Mouse (Mus musculus): ENCODE measurements around the gene Lrcol1.

- TF ChIP-seq CTCF (IDR thresholded peaks at IDR 0.05) (no peak), EP300 (IDR thresholded peaks at IDR 0.05; ENCODE audit: insufficient read depth, low read depth, low read length) (no peak), POLR2A (IDR thresholded peaks at IDR 0.05; ENCODE audit: insufficient read depth, low read depth, low read length) (no peak)
Measured at GRCm38 (mm10) chr5:110387332-110387731, 42.8 kb downstream of the Lrcol1 start.

Data from heart, adult 2 months (tissue).